Mouse (Mus musculus) cerebellum, adult 2 months (tissue): ENCODE measurements around the gene C130079G13Rik.

ENCODE experiments used
- CTCF ChIP-seq: fragments of 200-500 bp; IDR thresholded peaks from 2 replicates; pipeline ENCODE4 v1.5.1; 2011; ENCODE audit warnings: low read depth, mild to moderate bottlenecking, control low read depth, low read length, moderate library complexity, borderline replicate concordance; ENCODE audit not compliant: insufficient read depth
- POLR2A ChIP-seq: fragments of 200-500 bp; IDR thresholded peaks from 2 replicates; pipeline ENCODE4 v1.6.1; 2011; ENCODE audit warnings: low read length, control low read depth, borderline replicate concordance; ENCODE audit not compliant: insufficient read depth

GRCm38 (mm10) chr3:59970891-59971290 lies 45.9 kb downstream of the C130079G13Rik start:
- TF ChIP-seq CTCF (no peak), POLR2A (no peak)
